Mouse (Mus musculus): ENCODE data around the gene Resf1. TPM values are rescaled to one million over a fixed set of nuclear protein-coding genes. Genes with fewer than 3 reads are reported as not detected.

Resf1 gene
- total and polyA plus RNA-seq, 3 experiments: 12.9 to 103 (median 20.4) TPM

- TF ChIP-seq USF1 (IDR thresholded peaks at IDR 0.05; ENCODE audit: low read depth, low read length) (no peak), CHD1 (IDR thresholded peaks at IDR 0.05; ENCODE audit: low read depth, low read length) (no peak), JUND (IDR thresholded peaks at IDR 0.05; ENCODE audit: low read depth, low read length) (no peak), GABPA (IDR thresholded peaks at IDR 0.05; ENCODE audit: low read depth, low read length) (no peak)
- no peaks in the 10 kb centered on the region for H3K27me3 ChIP-seq (ENCODE audit: control insufficient read depth in 1 of 2, insufficient read depth in 2 of 2, low read length in 2 of 2)
- no peak overlapping the region for H3K27ac ChIP-seq (ENCODE audit: control insufficient read depth, low read depth, low read length)
- H3K4me3 ChIP-seq (ENCODE audit: control insufficient read depth in 1 of 2, insufficient read depth in 1 of 2, low read depth in 2 of 2, low read length in 2 of 2): no peak overlapping the region
- H3K9ac ChIP-seq (ENCODE audit: control insufficient read depth, low read depth, low read length, poor library complexity, severe bottlenecking): no peak overlapping the region
- H3K4me1 ChIP-seq (ENCODE audit: control insufficient read depth in 1 of 2, insufficient read depth in 2 of 2, low read length in 2 of 2): no peaks in the 10 kb centered on the region; a peak in 2 of 4 replicates
- H3K9me3 ChIP-seq (replicated peaks; ENCODE audit: insufficient read depth, low read length): no peaks in the 10 kb centered on the region
- H3K36me3 ChIP-seq (ENCODE audit: control insufficient read depth in 1 of 2, insufficient read depth in 2 of 2, low read length in 2 of 2): peaks cover 7 to 17% of the 10 kb centered on the region in 2 experiments
- no peak for DNase-seq (ENCODE audit: low read depth, low spot score)
- H3K79me2 ChIP-seq (ENCODE audit: control insufficient read depth, insufficient read depth, low read length, poor library complexity): no peaks in the 10 kb centered on the region
These were observed 19.9 kb downstream of the Resf1 start for GRCm38 (mm10) chr6:149329071-149329470.

- H3K9ac ChIP-seq (ENCODE audit: control insufficient read depth, low read depth, low read length, poor library complexity, severe bottlenecking): no peak overlapping the region
- H3K27ac ChIP-seq (ENCODE audit: control insufficient read depth, low read depth, low read length): no peak overlapping the region
- no peak overlapping the region for H3K4me3 ChIP-seq (ENCODE audit: control insufficient read depth in 1 of 2, insufficient read depth in 1 of 2, low read depth in 2 of 2, low read length in 2 of 2)
- H3K9me3 ChIP-seq (replicated peaks; ENCODE audit: insufficient read depth, low read length): no peaks in the 10 kb centered on the region
- no peak for DNase-seq (ENCODE audit: low read depth, low spot score)
- no peaks in the 10 kb centered on the region for H3K4me1 ChIP-seq (ENCODE audit: control insufficient read depth in 1 of 2, insufficient read depth in 2 of 2, low read length in 2 of 2)
- TF ChIP-seq MYC (IDR thresholded peaks at IDR 0.05; ENCODE audit: low read depth, low read length) (no peak), POLR2AphosphoS5 (IDR thresholded peaks at IDR 0.05; ENCODE audit: borderline replicate concordance, low read depth, low read length) (no peak), MAFK (IDR thresholded peaks at IDR 0.05; ENCODE audit: borderline replicate concordance, low read depth, low read length) (no peak), USF2 (IDR thresholded peaks at IDR 0.05; ENCODE audit: borderline replicate concordance in 1 of 2, insufficient read depth in 1 of 2, low read depth in 1 of 2, low read length in 2 of 2) (no peak), MAZ (IDR thresholded peaks at IDR 0.05; ENCODE audit: low read depth, low read length) (no peak), TBP (IDR thresholded peaks at IDR 0.05; ENCODE audit: low read depth, low read length) (no peak), MEF2A (IDR thresholded peaks at IDR 0.05; ENCODE audit: extremely low read depth, insufficient replicate concordance, low read depth, low read length, poor library complexity, severe bottlenecking) (no peak), EP300 (IDR thresholded peaks at IDR 0.05; ENCODE audit: low read depth in 1 of 2, low read length in 2 of 2) (no peak), SMC3 (IDR thresholded peaks at IDR 0.05; ENCODE audit: low read depth, low read length) (no peak), TCF12 (IDR thresholded peaks at IDR 0.05; ENCODE audit: low read depth, low read length) (no peak), MXI1 (IDR thresholded peaks at IDR 0.05; ENCODE audit: low read depth, low read length) (no peak), NELFE (IDR thresholded peaks at IDR 0.05; ENCODE audit: low read depth, low read length) (no peak), POLR2A (IDR thresholded peaks at IDR 0.05; ENCODE audit: control insufficient read depth in 1 of 2, insufficient read depth in 1 of 2, low read depth in 1 of 2, low read length in 2 of 2, poor library complexity in 1 of 2) (no peak), ETS1 (IDR thresholded peaks at IDR 0.05; ENCODE audit: low read depth, low read length) (no peak), ELF1 (IDR thresholded peaks at IDR 0.05; ENCODE audit: low read depth, low read length) (no peak), ZKSCAN1 (IDR thresholded peaks at IDR 0.05; ENCODE audit: low read depth, low read length) (no peak)
- H3K36me3 ChIP-seq (ENCODE audit: control insufficient read depth in 1 of 2, insufficient read depth in 2 of 2, low read length in 2 of 2): peaks cover 2 to 13% of the 10 kb centered on the region in 2 experiments; a peak in 3 of 4 replicates
- no peaks in the 10 kb centered on the region for H3K79me2 ChIP-seq (ENCODE audit: control insufficient read depth, insufficient read depth, low read length, poor library complexity)
- H3K27me3 ChIP-seq (ENCODE audit: control insufficient read depth in 1 of 2, insufficient read depth in 2 of 2, low read length in 2 of 2): no peaks in the 10 kb centered on the region
These were observed 21.1 kb downstream of the Resf1 start for GRCm38 (mm10) chr6:149330332-149330731.

Measured in MEL (cell line).